Mouse (Mus musculus) forebrain, embryonic 16.5 days (tissue): ENCODE measurements around the gene 4930579F01Rik. TPM values are rescaled to one million over a fixed set of nuclear protein-coding genes. Genes with fewer than 3 reads are reported as not detected.

Experiments
- ATAC-seq: fragments of 200-750 bp; cut with Nextera tagmentation; 2 replicates; pipeline ENCODE4 v1.8.0; 2017; ENCODE audit warnings: mild to moderate bottlenecking, moderate library complexity
- H3K27ac ChIP-seq: fragments of 300-500 bp; sonication (generic); 2 replicates; pipeline ENCODE4 v1.5.1; 2014; ENCODE audit warnings: low read length, control low read depth
- H3K27me3 ChIP-seq: fragments of 300-500 bp; sonication (generic); replicated peaks from 2 replicates; pipeline ENCODE4 v1.6.1; 2014; ENCODE audit warnings: low read length; ENCODE audit not compliant: control insufficient read depth, insufficient read depth
- H3K36me3 ChIP-seq: fragments of 300-500 bp; sonication (generic); 2 replicates; pipeline ENCODE4 v1.6.1; 2014; ENCODE audit not compliant: control insufficient read depth, insufficient read depth
- H3K4me1 ChIP-seq: fragments of 300-500 bp; sonication (generic); replicated peaks from 2 replicates; pipeline ENCODE4 v1.6.1; 2014; ENCODE audit warnings: low read length; ENCODE audit not compliant: control insufficient read depth, insufficient read depth
- H3K4me2 ChIP-seq: fragments of 300-500 bp; sonication (generic); 2 replicates; pipeline ENCODE4 v1.6.1; 2014; ENCODE audit warnings: mild to moderate bottlenecking, low read length, control low read depth
- H3K4me3 ChIP-seq: fragments of 300-500 bp; sonication (generic); replicated peaks from 2 replicates; pipeline ENCODE4 v1.5.1; 2014; ENCODE audit warnings: mild to moderate bottlenecking, low read length, control low read depth
- H3K9ac ChIP-seq: fragments of 300-500 bp; sonication (generic); replicated peaks from 2 replicates; pipeline ENCODE4 v1.6.1; 2014; ENCODE audit warnings: low read depth, low read length, control low read depth
- H3K9me3 ChIP-seq: fragments of 300-500 bp; sonication (generic); 2 replicates; pipeline ENCODE4 v1.6.1; 2016; ENCODE audit warnings: low read length; ENCODE audit not compliant: control insufficient read depth
- whole genome bisulfite sequencing: fragments of 180-500 bp; shearing (Covaris S2); extraction: QIAGEN DNeasy Blood & Tissue Kit; methylation state at CpG from one replicate; pipeline ENCODE4 v1.1.7; 2014; 5-methylcytosine and 5-hydroxymethylcytosine counted together
- polyA plus RNA-seq: library from polyadenylated mRNA; unstranded; fragments of >200 nt; fragmentation: Nextera tagmentation; extraction: Ambion mirVana; gene quantifications from 2 replicates; pipeline ENCODE4 v1.2.1, GENCODE M21; 2015

The 4930579F01Rik gene
- polyA plus RNA-seq, 1 experiment from 2014 or later = not detected

DNA sequence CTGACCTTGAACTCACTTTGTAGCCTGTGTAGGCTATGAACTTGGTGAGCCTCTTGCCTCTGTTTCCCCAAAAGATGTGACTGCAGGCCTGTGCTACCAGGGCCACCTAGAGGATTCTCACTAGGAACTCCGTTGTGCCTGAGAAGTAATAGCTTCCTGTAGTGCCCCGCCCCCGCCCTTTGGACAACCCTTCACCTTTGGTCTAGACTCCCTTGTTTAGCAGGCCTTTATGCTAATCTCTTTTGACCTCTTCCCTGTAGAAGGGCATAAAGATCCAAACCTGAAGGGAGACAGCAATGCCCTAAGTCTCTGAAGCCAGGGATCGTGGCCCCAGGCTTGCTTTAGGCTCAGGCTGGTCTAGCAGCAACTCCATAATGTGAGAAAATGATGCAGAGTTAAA is 28.9 kb upstream of the 4930579F01Rik start:
- Histone ChIP-seq H3K9ac (no peak overlapping the region), H3K27ac (no peak overlapping the region), H3K27me3 (no peaks in the 10 kb centered on the region), H3K4me3 (no peak overlapping the region), H3K36me3 (no peaks in the 10 kb centered on the region), H3K4me2 (no peak overlapping the region), H3K4me1 (no peaks in the 10 kb centered on the region), H3K9me3 (no peaks in the 10 kb centered on the region)
- ATAC-seq = no peak
- 74% methylated on average over 4 of the region's 4 CpGs for WGBS

DNA sequence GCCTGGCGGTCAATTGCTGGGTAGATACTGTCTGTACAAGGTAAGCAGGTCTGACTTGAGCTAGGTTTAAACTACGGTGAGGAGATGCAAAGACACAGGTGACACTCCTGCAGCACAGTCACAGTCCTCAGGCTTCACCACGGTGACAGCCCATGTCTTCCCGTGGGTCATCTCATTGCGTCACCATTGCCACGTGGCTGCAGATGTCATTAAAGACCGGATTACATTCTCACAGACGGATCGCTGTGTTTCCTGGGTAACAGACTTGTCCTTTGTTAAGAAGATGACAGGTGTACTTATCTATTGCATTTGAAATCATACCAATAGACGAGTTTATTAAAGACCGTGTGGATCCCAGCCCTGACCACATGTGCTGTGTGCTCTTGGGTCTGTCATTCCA is 27.5 kb upstream of the 4930579F01Rik start:
- Histone ChIP-seq H3K27me3 (no peaks in the 10 kb centered on the region), H3K4me2 (no peak overlapping the region), H3K4me3 (no peak overlapping the region), H3K4me1 (no peaks in the 10 kb centered on the region), H3K9me3 (no peaks in the 10 kb centered on the region), H3K27ac (no peak overlapping the region), H3K9ac (no peak overlapping the region), H3K36me3 (no peaks in the 10 kb centered on the region)
- 85% methylated on average over 11 of the region's 11 CpGs for WGBS
- ATAC-seq = no peak

DNA sequence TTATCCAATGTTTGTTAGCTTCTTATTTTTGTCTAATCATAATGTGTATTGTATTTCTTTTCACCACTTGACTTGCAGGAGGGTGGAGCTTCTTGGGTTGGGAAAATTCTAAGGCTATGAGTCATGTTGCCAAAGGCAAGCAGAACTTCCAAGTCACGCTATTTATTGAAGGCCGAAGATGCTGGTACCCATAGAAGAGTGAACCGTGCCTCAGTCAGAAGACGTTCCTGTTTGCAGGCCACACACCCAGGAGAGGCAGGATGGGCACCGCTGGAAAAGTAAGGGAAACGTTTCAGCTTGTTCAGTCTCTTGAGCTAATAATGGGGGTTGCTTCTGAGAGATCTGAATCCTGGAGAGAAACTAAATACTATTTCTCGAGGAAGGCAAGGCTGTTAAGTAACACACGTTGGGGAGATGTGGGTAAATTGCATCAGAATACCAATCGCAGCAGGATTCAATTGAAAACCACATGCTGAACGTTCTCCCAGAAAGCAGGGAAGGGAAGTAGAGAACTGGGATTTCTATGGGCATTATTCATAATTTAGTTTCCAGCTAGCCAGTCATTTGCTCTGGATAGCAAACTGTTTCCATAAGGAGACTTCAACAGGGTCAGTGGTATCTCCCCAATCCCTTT is 24.1 kb upstream of the 4930579F01Rik start, which contains the start of gene Adh7:
TSS of gene Adh7 (plus strand) at position 130 of the 634 bp plus-strand sequence.
- no peak within 1 kb of the TSS for H3K27ac ChIP-seq
- H3K9ac ChIP-seq = no peak within 1 kb of the TSS
- no peaks in the 10 kb centered on the region for H3K27me3 ChIP-seq
- 81% methylated on average over 10 of the region's 10 CpGs for WGBS
- no peaks in the 10 kb centered on the region for H3K9me3 ChIP-seq
- no peak within 1 kb of the TSS for H3K4me2 ChIP-seq
- H3K4me3 ChIP-seq = no peak within 1 kb of the TSS
- H3K4me1 ChIP-seq = no peaks in the 10 kb centered on the region
- H3K36me3 ChIP-seq = no peaks in the 10 kb centered on the region
- ATAC-seq = no peak

DNA sequence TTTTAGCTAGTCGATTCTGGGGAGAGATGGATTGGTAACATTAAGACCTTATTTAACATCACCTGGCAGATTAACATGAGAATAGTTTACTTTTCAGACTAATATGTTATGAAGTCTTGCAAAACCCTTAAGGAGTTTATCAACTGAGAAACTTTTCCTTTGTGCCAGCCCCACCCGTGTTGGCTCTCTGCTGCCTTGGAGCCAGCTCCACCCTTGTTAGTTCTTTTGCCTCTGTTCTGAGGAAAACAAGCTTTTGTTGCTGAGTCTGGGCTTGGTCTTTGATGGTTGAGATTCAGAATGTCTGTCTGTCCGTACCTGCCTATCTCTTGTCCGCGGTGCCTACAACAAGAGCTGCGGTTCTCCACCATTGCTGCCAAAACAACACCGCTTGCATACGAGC is 22.5 kb upstream of the 4930579F01Rik start:
- H3K9me3 ChIP-seq = no peaks in the 10 kb centered on the region
- 68% methylated on average over 8 of the region's 8 CpGs for WGBS
- no peak overlapping the region for H3K9ac ChIP-seq
- no peaks in the 10 kb centered on the region for H3K27me3 ChIP-seq
- H3K4me2 ChIP-seq = no peak overlapping the region
- no peaks in the 10 kb centered on the region for H3K36me3 ChIP-seq
- H3K4me3 ChIP-seq = no peak overlapping the region
- no peak for ATAC-seq
- H3K4me1 ChIP-seq = no peaks in the 10 kb centered on the region
- H3K27ac ChIP-seq = no peak overlapping the region

DNA sequence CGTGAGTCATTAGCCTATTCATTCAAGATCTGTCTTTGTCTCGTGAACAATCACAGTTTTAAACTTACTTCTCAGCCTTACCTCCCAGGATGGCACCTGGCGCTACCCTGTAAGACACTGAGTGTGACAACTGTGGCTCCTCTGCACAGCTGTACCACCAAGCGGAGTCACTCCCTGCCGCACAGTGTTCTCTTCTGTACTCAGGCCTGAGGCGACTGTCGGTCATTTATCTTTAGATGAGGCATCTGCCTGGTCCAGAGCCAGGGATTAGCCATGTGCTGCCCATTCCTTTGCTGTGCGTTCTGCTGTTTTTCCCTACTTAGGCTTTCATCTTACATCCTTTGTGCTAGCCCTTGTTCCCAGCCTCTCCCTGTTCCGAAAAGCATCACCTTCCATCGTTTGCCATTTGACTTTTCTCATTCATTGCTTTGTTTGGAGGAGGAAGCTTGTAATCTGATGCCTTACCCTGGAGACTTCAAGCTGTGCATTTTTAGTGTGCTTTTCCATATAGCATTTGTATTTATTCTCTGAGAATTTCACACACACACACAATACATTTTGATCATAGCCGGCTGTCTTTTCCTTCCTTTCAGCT is 21.9 kb upstream of the 4930579F01Rik start:
- no peak for ATAC-seq
- Histone ChIP-seq H3K4me1 (no peaks in the 10 kb centered on the region), H3K36me3 (no peaks in the 10 kb centered on the region), H3K4me3 (no peak overlapping the region), H3K9ac (no peak overlapping the region), H3K27ac (no peak overlapping the region), H3K9me3 (no peaks in the 10 kb centered on the region), H3K27me3 (no peaks in the 10 kb centered on the region), H3K4me2 (no peak overlapping the region)
- 16% methylated on average over 11 of the region's 11 CpGs for WGBS

DNA sequence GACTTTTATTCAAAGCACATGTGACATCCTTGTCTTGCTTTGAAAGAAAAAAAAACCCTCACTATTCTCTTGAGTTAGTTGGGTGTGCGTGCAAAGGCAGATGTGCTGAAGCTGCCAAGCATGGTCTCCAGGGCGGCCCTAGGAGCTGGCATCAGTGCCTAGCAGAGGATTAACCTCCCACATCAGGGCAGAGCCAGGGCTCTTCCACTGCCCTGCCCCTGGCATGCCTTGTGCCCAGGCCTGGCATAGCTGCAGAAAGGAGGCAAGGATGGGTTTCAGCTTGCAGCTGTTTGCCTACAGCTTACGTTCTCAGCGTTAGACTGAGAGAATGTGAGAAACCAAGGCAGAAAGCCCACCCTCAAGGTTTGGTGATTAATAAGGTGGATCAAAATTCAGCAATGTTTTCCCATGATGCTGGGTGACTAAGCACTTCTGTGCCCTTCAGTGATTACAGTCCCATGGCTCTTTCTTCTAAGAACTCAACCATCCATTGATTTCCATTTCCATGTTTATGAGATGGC is 18.9 kb upstream of the 4930579F01Rik start:
- no peak overlapping the region for H3K27ac ChIP-seq
- H3K27me3 ChIP-seq = no peaks in the 10 kb centered on the region
- ATAC-seq = no peak

DNA sequence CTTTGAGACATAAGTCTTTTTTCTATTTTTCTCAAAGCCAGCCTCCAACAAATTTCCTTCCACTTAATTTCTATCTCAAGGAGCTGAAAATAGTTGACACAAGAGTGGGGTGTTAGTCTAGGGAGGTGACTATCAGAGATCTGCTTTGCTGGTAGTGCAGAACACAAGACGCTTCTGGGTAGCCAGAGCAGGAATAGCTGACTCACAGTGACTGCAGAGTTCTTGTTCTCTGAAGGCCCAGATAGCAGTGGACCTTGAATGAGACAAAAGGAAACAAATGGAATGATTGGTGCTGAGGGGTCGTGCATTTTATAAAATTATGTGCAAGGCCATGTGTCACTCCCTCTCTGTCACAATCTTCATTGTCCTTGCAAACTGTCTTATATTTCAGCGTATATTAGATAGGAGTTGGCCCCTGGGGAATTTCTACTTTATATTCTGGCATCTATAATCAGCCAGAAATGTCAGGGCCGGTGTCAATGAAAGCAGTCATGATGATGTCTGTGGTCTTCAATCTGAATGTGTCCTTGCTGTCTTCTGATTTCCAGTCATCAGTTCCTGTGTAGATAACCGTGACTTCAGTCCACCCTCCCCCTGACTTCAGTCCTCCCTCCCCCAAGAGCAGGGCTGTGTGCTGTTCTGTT is 16.9 kb upstream of the 4930579F01Rik start:
- Histone ChIP-seq H3K9me3 (no peaks in the 10 kb centered on the region), H3K36me3 (no peaks in the 10 kb centered on the region), H3K4me1 (no peaks in the 10 kb centered on the region), H3K27me3 (no peaks in the 10 kb centered on the region), H3K9ac (no peak overlapping the region), H3K4me3 (no peak overlapping the region), H3K27ac (no peak overlapping the region), H3K4me2 (no peak overlapping the region)
- 92% methylated on average over 5 of the region's 5 CpGs for WGBS
- no peak for ATAC-seq

More for the DNA sequence above, 18.9 kb upstream of the 4930579F01Rik start:
- H3K36me3 ChIP-seq = no peaks in the 10 kb centered on the region
- H3K4me3 ChIP-seq = no peak overlapping the region
- 94% methylated on average over 4 of the region's 4 CpGs for WGBS
- H3K4me1 ChIP-seq = no peaks in the 10 kb centered on the region
- H3K9ac ChIP-seq = no peak overlapping the region
- no peak overlapping the region for H3K4me2 ChIP-seq
- no peaks in the 10 kb centered on the region for H3K9me3 ChIP-seq

DNA sequence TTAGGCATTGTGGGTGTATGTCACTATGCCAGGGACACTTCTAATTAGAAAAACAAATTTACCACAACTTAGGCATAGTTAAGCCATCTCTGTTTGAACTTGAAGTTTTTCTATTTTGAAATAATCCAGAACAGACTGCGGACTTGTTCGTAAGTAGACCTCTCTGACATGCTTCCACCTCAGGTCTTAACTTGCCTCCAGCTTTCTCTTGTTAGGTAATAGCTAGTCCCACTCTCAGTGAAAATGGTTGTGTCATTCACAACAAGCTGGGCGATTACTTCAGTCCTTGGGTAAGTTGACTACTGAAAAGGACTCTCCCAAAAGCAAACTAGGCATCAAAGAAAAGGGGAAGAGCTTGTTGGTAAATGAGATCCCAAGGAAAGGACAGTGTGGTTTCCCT is 15.2 kb upstream of the 4930579F01Rik start:
- no peaks in the 10 kb centered on the region for H3K4me1 ChIP-seq
- H3K9me3 ChIP-seq = no peaks in the 10 kb centered on the region
- no peaks in the 10 kb centered on the region for H3K36me3 ChIP-seq
- no peak overlapping the region for H3K27ac ChIP-seq
- no peak overlapping the region for H3K4me2 ChIP-seq
- H3K4me3 ChIP-seq = no peak overlapping the region
- ATAC-seq = no peak
- no peak overlapping the region for H3K9ac ChIP-seq
- 93% methylated on average over 3 of the region's 3 CpGs for WGBS
- no peaks in the 10 kb centered on the region for H3K27me3 ChIP-seq

DNA sequence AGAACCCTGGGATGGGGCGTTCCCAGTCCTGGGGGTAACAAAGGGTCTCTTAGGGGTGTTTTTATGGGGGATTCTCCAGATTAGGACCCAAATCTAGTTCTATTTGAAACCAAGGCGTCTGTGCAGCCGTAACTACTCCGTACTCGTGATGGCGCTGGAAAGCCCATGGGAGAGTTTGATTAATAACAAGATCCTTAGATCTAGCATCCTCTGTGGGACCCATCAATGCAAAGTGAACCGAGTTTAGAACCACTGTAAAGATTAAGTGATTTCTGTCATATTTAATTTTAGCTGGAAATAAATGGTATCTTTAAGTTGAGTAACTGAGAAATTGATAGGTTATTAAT is 5.1 kb upstream of the 4930579F01Rik start:
- no peak overlapping the region for H3K27ac ChIP-seq
- no peaks in the 10 kb centered on the region for H3K9me3 ChIP-seq
- no peaks in the 10 kb centered on the region for H3K27me3 ChIP-seq
- ATAC-seq = peak; percentile 30; the same call in 1 of the 2 replicates
- no peaks in the 10 kb centered on the region for H3K36me3 ChIP-seq
- H3K4me1 ChIP-seq = no peaks in the 10 kb centered on the region
- 79% methylated on average over 7 of the region's 7 CpGs for WGBS
- H3K9ac ChIP-seq = peak overlapping the region; percentile 67; the same call in 1 of the 2 replicates
- peak overlapping the region; percentile 58 for H3K4me2 ChIP-seq
- no peak overlapping the region; the same call in 1 of the 2 replicates for H3K4me3 ChIP-seq
